Mouse (Mus musculus) cerebellum, adult 18-20 months (tissue): ENCODE data around the gene Hmcn2.

Experiments used
- DNase-seq, 2 experiments: peaks; one replicate each; pipeline ENCODE4 v3.0.0; 2021

Hmcn2 gene

GRCm38 (mm10) chr2:31490556-31490955 is 176.3 kb downstream of the Hmcn2 start:
- no peak for DNase-seq

- DNase-seq = no peak
These were observed 178.1 kb downstream of the Hmcn2 start for GRCm38 (mm10) chr2:31492308-31492707.

DNA sequence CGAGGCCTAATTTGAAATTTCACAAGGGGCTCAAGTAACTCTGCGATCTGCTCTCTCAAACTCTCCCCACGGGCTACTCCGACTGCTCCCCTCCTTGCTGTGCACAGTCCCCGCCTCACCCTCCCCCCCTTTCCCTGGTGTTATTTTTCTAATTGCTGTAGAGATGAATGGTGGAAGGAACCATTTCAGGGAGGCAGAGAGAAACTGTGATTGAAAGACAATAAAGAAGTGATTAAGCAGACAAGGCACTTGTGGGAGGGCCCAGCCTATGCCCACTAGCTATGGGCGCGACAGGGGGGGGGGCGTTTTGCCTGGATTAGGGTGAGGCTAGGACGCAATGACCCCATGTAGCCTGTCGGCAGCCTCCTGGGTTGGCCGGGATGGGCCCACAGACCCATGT is 179.0 kb downstream of the Hmcn2 start:
- DNase-seq = no peak

DNA sequence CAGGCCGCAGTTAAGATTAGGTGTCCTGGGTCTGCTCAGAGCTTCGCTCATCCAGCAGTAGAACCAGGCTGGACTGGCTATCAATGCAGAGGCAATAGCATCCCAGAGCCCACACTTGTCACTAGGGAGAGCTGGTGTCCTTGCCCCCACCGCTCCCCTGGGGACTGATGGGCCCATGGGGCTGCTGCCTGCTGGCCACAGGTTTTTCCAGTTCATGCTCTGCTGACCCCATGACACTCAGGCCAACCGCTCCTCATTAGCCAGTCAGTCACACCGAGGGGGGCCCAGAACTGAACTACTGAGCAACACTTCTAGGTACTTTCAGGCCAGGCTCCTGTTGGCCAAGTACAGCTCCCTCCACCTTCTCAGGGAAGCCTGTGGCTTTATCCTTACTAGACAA is 180.1 kb downstream of the Hmcn2 start:
- DNase-seq = no peak

- DNase-seq = no peak
These were observed 180.8 kb downstream of the Hmcn2 start for GRCm38 (mm10) chr2:31495046-31495476.

GRCm38 (mm10) chr2:31496141-31496540 is 181.9 kb downstream of the Hmcn2 start:
- DNase-seq = no peak

DNA sequence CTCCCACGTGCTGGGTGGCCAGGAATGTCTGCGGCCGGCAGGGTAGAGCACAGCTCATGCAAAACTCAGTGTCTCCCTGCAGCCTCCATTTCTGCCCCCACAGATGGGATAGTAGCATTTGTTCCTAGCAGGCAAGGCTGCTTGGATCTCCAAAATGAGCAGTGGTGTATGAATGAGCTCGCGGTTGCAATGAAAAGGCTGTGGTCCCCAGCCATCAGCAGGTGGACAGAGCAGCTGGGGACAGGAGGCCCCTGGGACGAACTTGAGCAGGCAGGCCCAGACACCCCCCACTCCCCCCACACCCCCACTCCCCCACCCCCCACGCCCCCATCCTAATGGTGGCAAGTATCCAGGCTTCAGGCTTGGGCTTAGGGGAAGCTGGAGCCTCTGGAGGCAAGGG is 182.9 kb downstream of the Hmcn2 start:
- DNase-seq = no peak

DNA sequence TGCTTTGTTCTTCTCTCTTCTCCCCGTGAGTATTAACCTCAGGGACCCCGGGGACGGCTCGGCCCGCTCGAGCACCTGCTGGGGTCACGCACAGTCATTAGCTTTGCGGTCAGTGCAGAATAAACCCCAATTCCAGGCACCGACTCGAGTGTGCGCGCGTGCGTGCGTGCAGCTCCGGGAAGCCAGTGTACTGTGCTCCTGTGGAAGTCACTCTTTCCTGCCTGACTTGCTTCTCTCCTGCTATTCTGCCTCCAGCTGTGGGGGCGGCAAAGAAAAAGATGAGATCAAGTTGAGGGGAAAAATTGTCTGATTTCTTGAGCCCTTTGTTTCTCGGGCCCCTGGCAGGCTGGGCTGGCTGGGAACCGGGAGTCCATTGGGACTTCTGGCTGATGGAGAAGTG is 183.4 kb downstream of the Hmcn2 start:
- no peak for DNase-seq

DNA sequence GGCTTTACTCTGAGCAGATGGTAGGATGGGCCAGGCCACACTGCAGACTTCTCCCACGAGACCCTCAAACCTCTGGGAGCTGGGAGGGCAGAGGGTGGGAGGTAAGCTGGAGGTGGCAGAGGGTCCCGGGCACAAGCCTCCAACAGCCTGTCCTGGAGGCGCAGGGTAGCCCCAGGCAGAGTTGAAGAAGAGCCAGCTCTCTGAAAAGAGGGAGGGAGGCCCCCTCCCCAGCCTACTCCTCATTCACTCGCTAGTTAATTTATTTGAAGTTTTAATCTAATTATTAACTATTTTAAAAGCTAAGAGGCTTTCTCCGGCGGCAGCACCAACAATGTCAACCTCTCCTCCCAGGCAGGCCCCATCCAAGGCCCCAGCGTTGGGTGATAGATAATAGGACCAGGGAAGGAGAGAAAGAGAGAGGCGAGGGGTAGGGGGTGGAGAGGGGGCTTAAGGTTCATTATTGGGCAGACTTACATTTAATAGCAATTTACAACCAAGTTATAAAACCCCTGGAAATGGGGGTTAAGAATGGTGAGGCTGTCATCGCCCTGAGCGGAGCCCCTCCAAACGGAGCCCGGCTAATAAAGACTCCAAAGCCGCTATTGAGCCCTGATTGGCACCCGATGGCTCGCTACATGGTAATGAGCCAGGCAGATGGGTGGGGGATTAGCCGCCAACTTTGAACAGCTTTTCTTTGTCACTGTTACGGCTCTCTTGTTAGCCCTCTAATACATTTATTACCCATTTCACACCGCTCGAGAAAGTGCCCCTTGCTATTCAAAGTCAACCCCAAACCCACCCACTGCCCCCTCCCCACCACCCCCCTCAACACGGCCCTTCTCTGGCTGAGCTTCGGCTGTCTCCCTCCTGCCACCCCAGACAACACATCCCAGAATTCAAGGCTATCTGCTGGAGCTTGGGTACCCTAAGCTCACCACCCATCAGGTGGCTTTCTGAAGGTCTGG is 185.4 kb downstream of the Hmcn2 start:
- no peak for DNase-seq

GRCm38 (mm10) chr2:31500292-31501204 is 186.3 kb downstream of the Hmcn2 start:
- no peak for DNase-seq

DNA sequence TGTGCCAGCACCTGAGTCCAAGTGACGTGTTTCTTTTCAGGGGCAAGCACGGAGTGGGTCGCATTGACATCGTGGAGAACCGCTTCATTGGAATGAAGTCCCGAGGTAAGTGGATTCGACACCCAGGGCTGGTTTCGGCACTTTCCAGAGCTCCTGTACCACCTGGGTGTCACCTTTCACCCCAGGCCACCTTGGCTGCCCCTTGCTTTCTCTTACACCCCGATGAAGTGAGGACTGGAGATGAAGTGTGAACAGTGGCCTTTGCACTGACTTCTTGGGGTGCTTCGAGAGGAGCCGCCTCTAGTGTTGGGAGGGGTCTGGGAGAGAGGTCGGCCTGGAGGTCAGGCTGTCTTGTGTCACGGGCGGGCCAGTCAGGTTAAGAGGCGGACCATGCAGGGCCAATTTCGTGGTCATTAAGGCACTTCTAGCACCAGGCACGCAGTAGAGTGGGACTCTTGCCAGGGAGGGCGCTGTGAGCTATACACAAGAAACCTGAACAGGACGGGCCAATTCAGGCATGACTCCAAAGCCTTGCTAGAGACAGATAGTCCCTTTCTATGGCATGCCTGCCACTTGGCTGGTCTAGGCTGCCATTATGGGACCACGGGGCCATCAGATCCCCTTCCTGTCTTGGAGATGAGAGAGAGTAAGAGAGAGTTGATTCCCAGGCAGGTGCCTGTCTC is 187.4 kb downstream of the Hmcn2 start:
- peak; percentile 44 to 46 for DNase-seq

DNA sequence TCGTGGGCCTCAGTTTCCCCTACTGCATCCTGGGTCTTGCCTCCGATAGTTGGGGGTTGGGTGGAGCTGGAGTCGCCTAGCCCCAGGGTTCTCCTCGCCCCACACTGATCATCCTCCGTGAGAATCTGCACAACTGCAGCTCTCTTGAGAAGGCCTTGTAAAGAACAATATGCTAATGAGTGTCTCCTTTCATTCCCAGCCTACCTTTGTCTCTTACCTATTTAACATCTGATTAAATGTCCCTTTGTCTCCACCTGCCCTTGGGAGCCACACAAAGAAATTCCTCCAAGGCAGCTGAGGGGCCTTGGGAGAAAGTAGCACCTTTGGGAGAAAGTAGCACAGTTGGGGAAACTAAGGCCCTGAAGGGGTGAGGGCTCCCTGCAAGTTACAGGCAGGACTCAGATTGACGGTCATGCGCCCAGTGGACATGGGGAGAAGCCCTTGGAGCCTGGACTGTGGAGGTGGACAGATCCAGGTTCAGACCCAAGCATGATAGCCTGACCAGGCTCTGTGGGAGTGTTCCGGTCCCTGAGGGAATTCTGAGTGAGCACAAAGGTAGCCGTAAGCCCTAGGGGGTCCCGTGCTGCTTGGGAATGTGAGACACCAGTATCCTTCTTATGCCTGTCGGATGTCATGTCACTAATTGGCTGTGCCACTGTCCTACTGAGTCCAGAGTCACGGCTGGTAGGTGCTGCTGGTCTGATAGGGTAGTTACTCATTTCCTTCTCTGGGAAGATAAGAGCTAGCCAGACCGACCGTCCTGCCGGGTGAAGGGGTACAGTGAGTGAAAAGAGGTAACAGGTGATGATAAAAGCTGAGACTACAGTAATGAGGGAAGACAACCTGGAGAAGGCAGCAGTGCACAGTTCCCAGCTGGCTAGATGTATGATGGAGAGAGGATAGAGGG is 188.7 kb downstream of the Hmcn2 start:
- no peak for DNase-seq

- DNase-seq = no peak
These were observed 191.3 kb downstream of the Hmcn2 start for GRCm38 (mm10) chr2:31505472-31505871.

- no peak for DNase-seq
These were observed 194.6 kb downstream of the Hmcn2 start for GRCm38 (mm10) chr2:31508851-31509250.
